Mouse (Mus musculus): ENCODE measurements around the gene Mid1ip1. TPM values are rescaled to one million over a fixed set of nuclear protein-coding genes. Genes with fewer than 3 reads are reported as not detected.

Mid1ip1 gene
- total RNA-seq, 2 experiments from 2014 or later = 20.1 to 26.5 TPM

Other genes with a start within 250 kb of the Mid1ip1 start
- not detected in 2 replicates for gene Tspan7, start 229.9 kb upstream of the Mid1ip1 start, total RNA-seq (2015; ENCODE audit: low replicate concordance)
- gene Tspan7, start 229.9 kb upstream of the Mid1ip1 start, total RNA-seq (2017; ENCODE audit: low replicate concordance) = not detected in 2 replicates

Data from erythroid progenitor cell, adult 5-6 weeks (primary cell).